Mouse (Mus musculus) bone marrow macrophage, adult 2 months (primary cell): ENCODE data around the gene Kcnj11. TPM values are rescaled to one million over a fixed set of nuclear protein-coding genes. Genes with fewer than 3 reads are reported as not detected.

Experiments
- H3K27ac ChIP-seq: 2 replicates; pipeline ENCODE4 v1.5.1; 2012; ENCODE audit warnings: low read depth, low read length; ENCODE audit not compliant: insufficient read depth
- H3K4me1 ChIP-seq: 2 replicates; pipeline ENCODE4 v1.6.1; 2012; ENCODE audit warnings: low read length; ENCODE audit not compliant: control insufficient read depth, insufficient read depth
- H3K4me3 ChIP-seq: 2 replicates; pipeline ENCODE4 v1.5.1; 2012; ENCODE audit warnings: mild to moderate bottlenecking, low read length, moderate library complexity; ENCODE audit not compliant: insufficient read depth
- CTCF ChIP-seq: IDR thresholded peaks from 2 replicates; pipeline ENCODE4 v1.5.1; 2012; ENCODE audit warnings: low read depth, mild to moderate bottlenecking, low read length, moderate library complexity
- POLR2A ChIP-seq: IDR thresholded peaks from 2 replicates; pipeline ENCODE4 v1.6.1; 2012; ENCODE audit warnings: mild to moderate bottlenecking, low read depth, low read length, borderline replicate concordance
- polyA plus RNA-seq: library from polyadenylated mRNA; stranded (reverse); fragments of >200 nt; gene quantifications from 2 replicates; pipeline ENCODE4 v1.2.4, GENCODE M21; 2012; ENCODE audit not compliant: missing spikeins, insufficient read depth, insufficient read length

Gene Kcnj11
- polyA plus RNA-seq, 1 experiment = not detected

- TF ChIP-seq CTCF (no peak), POLR2A (no peak)
- Histone ChIP-seq H3K4me3 (no peak overlapping the region), H3K27ac (no peak overlapping the region), H3K4me1 (peaks cover 2% of the 10 kb centered on the region; the same call in 1 of the 2 replicates)
Observed at GRCm38 (mm10) chr7:46092803-46093202, 7.8 kb downstream of the Kcnj11 start.

- H3K4me3 ChIP-seq = no peak overlapping the region
- TF ChIP-seq CTCF = no peak
- no peak for TF ChIP-seq POLR2A
- H3K4me1 ChIP-seq = peaks cover 2% of the 10 kb centered on the region; the same call in 1 of the 2 replicates
- H3K27ac ChIP-seq = no peak overlapping the region
Observed at GRCm38 (mm10) chr7:46088241-46088640, 12.3 kb downstream of the Kcnj11 start.

DNA sequence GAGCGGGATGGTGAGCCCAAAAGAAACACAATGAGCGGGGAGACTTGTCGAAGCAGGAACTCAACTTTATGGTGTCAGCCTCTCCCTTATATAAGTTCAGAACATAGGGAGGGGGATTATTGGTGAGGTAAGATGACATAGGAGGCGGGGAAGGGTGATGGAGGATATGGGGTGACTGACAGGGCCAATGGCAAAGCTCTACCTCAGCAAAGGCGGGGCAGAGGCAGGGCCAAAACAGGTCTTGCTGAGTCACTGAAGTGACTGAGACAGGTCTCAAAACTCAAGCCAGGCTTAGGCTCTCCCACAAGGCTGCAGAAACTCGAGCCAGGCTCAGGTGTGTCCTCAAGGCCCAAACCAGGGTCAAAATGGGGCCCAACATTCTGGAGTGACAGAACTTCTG lies 14.2 kb downstream of the Kcnj11 start:
- H3K27ac ChIP-seq = no peak overlapping the region
- H3K4me3 ChIP-seq = no peak overlapping the region
- peaks cover 2% of the 10 kb centered on the region; the same call in 1 of the 2 replicates for H3K4me1 ChIP-seq
- no peak for TF ChIP-seq CTCF
- TF ChIP-seq POLR2A = no peak

GRCm38 (mm10) chr7:46084839-46085513 lies 15.6 kb downstream of the Kcnj11 start:
- Histone ChIP-seq H3K4me3 (no peak overlapping the region), H3K27ac (no peak overlapping the region), H3K4me1 (peaks cover 2% of the 10 kb centered on the region; the same call in 1 of the 2 replicates)
- TF ChIP-seq POLR2A = no peak
- no peak for TF ChIP-seq CTCF

- Histone ChIP-seq H3K4me3 (no peak overlapping the region), H3K4me1 (peaks cover 2% of the 10 kb centered on the region; the same call in 1 of the 2 replicates), H3K27ac (no peak overlapping the region)
- TF ChIP-seq CTCF = no peak
- TF ChIP-seq POLR2A = no peak
Observed at GRCm38 (mm10) chr7:46084024-46084423, 16.5 kb downstream of the Kcnj11 start.

DNA sequence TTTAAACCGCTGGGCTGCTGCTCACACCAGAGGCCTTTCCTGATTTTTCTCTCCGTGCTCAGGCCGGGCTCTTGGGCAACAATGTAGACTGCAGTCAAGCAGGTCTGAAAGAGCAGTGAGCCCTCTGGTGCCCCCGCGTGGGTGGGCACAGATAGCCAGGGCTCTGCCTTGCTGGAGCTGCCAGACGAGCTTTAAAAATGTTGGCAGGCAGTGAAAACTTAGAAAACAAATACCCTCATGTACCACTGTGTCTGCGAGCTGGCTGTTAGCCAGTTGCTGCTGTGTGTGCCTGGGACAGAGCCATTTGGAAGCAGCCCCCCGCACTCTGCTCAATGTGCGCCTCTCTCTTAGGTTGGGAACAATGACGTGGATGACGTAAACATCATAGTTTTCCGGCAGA lies 22.9 kb downstream of the Kcnj11 start:
- no peaks in the 10 kb centered on the region for H3K4me1 ChIP-seq
- no peak overlapping the region for H3K27ac ChIP-seq
- H3K4me3 ChIP-seq = no peak overlapping the region
- no peak for TF ChIP-seq POLR2A
- no peak for TF ChIP-seq CTCF

DNA sequence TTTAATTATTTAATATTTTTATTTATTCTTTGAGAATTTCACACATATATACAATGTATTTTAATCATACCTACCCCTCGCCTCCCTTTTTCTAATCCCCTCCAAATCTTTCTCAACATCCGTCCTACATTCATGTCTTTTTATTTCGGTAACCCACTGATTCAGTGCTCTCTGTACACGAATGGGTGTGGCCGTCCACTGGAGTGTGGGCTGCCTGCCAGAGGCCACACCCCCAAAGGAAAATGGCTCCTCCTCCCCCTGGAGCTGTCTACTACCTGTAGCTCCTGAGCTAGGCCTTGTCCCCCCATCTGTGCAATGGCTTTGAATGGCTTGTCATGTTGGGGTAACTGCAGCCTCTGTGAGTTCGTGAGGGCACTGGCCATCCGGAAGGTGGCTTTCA lies 23.7 kb downstream of the Kcnj11 start:
- Histone ChIP-seq H3K27ac (no peak overlapping the region), H3K4me3 (no peak overlapping the region), H3K4me1 (no peaks in the 10 kb centered on the region)
- TF ChIP-seq POLR2A (no peak), CTCF (no peak)

GRCm38 (mm10) chr7:46068831-46069230 lies 31.7 kb downstream of the Kcnj11 start:
- Histone ChIP-seq H3K4me1 (no peaks in the 10 kb centered on the region), H3K27ac (no peak overlapping the region), H3K4me3 (no peak overlapping the region)
- no peak for TF ChIP-seq POLR2A
- no peak for TF ChIP-seq CTCF

DNA sequence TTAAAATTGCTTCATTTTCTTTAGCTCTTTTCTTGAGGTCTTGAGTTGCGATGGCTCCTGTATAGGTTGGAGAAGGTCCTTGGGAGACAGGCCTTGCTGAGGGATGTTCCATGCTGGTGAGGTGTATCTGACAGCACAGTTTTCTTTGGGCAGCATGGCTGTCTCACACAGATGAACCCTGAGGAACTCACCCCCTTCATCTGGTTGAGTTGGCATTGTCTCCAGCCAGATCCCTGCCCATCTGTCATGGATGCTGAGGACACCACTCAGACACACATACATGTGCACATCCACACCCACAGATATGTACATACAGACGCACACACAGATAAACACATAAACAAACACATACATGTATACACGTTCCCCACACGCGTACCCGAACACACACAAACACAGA lies 37.3 kb downstream of the Kcnj11 start:
- TF ChIP-seq POLR2A (no peak), CTCF (no peak)
- Histone ChIP-seq H3K4me1 (no peaks in the 10 kb centered on the region), H3K4me3 (no peak overlapping the region)

GRCm38 (mm10) chr7:46061614-46062013 lies 39.0 kb downstream of the Kcnj11 start:
- H3K4me1 ChIP-seq = no peaks in the 10 kb centered on the region
- no peak overlapping the region for H3K4me3 ChIP-seq
- TF ChIP-seq CTCF (no peak), POLR2A (no peak)
- H3K27ac ChIP-seq = no peak overlapping the region

More for the DNA sequence above, 37.3 kb downstream of the Kcnj11 start:
- H3K27ac ChIP-seq = no peak overlapping the region

DNA sequence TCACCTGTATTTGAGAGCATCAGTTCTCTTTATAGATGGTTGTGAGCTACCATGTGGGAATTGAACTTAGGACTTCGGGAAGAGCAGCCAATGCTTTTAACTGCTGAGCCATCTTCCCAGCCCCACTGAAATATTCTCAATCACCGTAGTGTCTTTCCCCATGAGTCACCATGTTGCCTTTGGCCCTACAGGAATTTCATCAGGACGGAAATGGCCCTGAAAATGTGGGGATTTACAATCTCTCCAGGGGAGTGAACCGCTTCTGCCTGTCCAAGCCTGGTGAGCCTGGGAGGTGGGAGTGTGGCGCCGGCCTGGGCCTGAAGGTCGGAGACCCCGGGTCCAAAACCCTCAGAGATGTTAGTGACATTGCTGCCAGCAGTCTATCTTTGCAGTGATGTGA lies 39.9 kb downstream of the Kcnj11 start:
- H3K4me3 ChIP-seq = no peak overlapping the region
- H3K4me1 ChIP-seq = no peaks in the 10 kb centered on the region
- TF ChIP-seq CTCF (no peak), POLR2A (no peak)
- no peak overlapping the region for H3K27ac ChIP-seq
